Mouse (Mus musculus) cerebellum, postnatal 25 days (tissue): ENCODE results near the gene Pabpn1l.
"Not testable (repeated sequence)": the region's sequence is repeated elsewhere in the genome, so short reads cannot be mapped to it uniquely, and the experiment has no call there.

Experiments used
- DNase-seq, 2 experiments: peaks; one replicate each; pipeline ENCODE4 v3.0.0; 2021; ENCODE audit warnings: mixed read lengths in 2 of 2

Gene Pabpn1l

GRCm38 (mm10) chr8:122644175-122644954 lies 21.8 kb upstream of the Pabpn1l start:
- DNase-seq = no peak

GRCm38 (mm10) chr8:122642071-122642470 lies 19.5 kb upstream of the Pabpn1l start:
- peak; percentile 66 to 79 for DNase-seq

DNA sequence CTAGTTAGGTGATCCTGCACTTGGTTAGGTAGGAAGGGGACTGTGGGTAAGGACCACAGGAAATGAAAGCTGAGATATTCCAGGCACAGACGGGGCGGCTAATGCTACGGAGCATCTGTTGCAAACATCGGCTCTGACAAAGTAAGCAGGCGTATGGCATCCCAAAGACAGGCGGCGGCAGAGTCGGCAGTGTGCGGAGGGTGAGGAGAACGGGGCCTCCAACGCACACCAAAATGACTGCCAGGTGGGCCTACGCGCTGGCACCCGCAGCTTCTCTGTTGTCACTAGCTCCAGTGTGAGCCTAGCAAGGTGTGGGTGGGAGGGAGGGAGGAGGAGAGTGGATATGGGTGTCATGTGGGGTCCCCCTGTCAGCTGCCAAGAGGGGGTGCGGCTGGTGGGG lies 18.9 kb upstream of the Pabpn1l start:
- DNase-seq = peak in 1 of 2 experiments; percentile 36

DNA sequence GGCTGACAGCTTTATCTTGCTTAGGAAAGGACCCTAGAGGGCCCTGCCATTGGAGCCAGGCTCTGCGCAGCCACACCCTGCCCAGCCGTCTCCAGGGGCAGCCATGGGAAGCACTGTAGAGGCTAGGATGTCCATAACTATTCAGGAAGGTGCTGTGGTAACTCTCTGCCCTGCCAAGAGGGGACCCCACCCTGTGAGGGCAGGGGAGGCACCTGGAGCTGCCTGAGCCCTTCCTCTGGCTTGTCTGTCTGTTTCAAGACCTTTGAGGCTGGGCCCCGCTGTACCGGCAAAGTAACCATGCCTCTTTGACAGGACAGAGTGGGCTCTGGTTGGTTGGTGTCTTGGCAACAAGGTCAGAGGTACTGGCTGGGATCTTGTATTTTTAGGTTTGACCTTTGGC lies 18.3 kb upstream of the Pabpn1l start:
- DNase-seq = no peak

GRCm38 (mm10) chr8:122639521-122640248 lies 17.1 kb upstream of the Pabpn1l start:
- peak; percentile 74 to 79 for DNase-seq

- DNase-seq = peak; percentile 67 to 69
Observed at GRCm38 (mm10) chr8:122638601-122639000, 16.1 kb upstream of the Pabpn1l start.

DNA sequence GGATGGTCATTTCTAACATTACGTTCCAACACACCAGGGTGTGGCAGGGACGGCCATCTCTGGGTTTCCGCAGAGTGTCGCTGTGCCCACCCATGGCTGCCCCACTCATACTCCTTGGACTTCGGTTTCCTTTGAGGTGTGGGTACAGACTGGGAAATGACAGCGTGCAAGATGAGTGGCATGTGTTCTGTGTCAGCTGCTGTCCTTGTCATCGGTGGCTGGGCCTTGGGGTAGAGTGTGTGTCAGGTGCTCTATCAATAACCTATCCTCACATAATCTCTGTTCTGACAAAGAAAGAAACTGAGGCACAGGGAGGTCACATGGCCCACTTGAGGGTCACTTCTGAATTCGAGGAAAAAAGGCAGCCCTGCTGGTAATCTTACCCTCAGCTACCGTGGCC lies 14.7 kb upstream of the Pabpn1l start:
- DNase-seq = no peak

DNA sequence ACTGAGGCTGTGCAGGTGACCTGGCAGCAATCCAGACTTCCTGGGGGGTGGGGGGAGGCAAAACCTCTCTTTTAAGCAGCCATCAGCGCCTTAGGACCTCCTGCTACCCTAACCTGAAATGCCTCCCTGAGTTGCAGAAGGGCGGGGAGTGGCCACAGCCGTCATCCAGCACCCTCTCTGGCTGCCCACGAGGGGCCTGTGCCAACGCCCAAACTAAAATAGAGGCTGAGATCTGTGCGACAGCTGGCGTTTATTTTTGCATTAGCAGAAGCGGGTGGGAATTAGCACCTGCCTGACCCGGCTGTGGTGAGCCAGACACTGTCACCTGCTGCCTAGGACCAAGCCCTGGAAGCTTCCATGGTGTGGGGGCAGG lies 14.2 kb upstream of the Pabpn1l start:
- DNase-seq = peak in 1 of 2 experiments; percentile 54

DNA sequence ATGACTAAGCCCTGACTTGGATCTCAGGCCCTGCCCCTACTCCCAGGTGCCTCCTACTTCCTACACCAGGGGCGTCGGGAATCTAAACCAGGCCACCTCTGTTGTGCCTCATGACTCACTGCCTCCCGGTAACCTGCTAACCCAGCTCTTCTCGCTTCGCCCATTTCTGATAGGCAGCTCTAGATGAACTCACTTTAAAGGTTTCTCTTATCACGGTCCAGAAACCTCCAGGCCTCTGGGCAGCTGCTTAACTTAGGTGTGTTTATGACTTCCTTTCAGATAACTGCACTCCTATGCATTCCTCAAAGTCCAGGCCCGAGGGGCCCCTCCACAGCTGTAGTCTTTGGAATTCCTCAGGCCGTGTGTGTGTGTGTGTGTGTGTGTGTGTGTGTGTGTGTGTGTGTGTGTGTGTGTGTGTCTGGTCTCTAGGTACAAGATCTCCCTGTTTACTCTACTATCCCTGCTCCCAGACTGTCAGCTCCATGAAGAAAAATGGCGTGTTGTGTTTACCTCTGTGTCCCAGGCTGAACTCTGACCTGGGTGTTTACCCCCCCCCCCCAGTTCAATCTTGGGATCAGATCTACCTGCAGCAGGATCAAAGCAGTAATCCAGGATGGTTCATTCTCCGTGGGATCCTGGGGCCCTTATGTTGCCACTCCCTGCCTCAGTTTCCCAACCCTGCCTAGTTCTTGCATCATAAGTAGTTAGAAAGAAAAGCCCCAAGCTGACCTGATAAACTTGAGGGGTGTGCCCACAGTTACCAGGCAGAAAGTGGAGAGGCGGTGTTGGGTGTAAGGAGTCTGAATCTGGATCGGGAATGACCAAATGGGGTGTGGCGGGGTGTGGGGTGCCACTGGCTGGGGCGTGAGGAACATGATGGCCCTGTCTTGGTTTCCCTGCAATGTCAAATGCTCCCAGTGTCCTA lies 13.6 kb upstream of the Pabpn1l start:
- no peak for DNase-seq

GRCm38 (mm10) chr8:122633205-122633604 lies 10.7 kb upstream of the Pabpn1l start:
- DNase-seq = peak; percentile 71 to 77

- DNase-seq = not testable (repeated sequence)
Observed at GRCm38 (mm10) chr8:122632134-122632533, 9.6 kb upstream of the Pabpn1l start.

DNA sequence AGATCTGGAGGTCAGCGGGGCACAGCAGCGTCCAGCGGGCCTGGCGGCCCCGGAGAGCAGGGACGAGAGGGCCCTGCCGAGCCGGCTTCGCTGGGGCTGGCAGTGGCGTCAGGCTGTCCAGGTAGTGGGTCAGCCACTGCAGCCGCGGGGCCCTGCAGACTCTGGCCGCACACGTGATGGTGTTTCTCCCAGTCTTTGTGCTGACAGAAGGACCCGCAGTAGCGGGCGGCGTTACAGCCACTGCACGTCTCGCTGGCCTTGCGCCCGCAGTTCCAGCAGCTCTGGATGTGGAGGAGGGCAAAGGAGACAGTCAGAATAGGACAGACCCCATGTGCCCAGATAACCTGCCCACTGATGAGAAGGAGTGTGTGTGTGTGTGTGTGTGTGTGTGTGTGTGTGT lies 8.2 kb upstream of the Pabpn1l start:
- peak; percentile 46 to 50 for DNase-seq

DNA sequence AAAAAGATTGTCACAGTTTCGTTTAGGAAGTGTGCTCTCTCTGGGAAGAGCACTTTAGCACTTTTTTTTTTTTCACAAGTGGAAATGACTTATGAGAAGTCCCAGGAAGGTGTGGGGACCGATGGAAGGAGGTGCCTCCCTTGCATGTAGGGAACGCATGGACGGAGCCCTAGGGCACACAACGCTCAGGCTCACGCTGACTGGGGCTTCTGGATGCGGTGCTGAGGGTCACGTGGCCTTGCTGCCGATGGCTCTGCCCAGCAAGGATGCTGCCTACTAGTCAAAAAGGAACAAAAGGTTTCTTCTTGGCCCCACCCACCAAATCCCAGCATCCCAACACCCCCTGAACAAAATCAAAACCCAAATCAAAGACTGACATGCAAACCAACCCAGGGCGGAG lies 6.8 kb upstream of the Pabpn1l start:
- no peak for DNase-seq

GRCm38 (mm10) chr8:122626896-122627295 lies 4.4 kb upstream of the Pabpn1l start:
- DNase-seq = peak in 1 of 2 experiments; percentile 49

DNA sequence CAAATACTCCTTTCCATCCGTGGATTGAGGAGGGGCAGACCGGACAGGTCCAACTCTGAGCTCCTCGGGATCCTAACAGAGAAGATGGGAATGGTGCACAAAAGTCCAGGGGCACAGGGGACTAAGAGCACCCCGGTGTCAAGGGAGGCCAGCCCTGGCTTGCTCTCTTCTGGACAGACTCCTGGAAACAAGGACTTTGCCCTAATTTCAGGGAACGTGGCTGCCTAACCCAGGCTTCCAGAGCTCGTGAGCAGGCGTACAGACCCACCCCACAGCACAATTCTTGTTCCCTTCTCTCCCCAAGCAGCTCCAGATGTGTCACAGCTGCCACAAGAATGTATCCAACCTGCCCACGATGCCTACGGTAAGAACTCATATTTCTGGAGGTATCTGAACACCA lies 3.3 kb upstream of the Pabpn1l start:
- no peak for DNase-seq

DNA sequence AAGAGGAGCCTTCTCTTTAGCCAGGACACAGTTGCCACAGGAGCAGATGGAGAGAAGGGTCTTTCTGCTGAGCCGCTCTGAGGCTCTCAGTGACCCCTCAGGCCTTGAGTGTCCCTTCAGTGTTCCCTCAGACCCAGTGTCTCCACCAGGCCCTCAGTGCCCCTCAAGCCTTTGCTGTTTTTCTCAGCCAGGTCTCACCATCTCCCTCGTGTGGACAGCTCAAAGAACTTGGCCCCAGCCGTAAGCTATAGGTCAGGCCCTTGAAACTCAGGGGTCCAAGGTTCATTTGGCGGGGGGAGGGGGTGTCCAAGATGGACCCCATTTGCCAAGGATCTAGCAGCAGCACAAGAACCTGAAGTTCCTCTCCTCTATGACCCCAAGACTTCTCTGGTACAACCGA lies 2.1 kb upstream of the Pabpn1l start:
- DNase-seq = no peak

- no peak for DNase-seq
Observed at GRCm38 (mm10) chr8:122623844-122624642, 1.5 kb upstream of the Pabpn1l start.

DNA sequence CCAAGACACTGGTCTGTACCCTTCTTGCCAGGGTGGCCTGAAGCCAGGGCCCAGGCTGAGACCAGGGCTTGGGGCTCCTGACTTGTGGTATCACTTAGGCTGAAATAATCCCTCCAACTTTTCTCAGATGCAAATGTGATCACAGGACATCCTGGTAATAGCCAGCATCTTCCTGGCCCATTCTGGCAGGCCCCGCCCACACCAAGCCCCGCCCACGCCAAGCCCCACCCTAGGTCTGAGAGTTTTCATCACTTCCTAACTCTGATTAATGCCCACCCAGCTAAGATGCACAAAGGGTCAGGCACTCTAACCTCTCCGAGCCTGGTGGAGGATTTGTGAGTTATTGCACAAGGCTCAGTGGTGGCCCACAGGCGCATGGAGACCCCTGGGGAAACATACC lies 2.1 kb downstream of the Pabpn1l start:
- peak in 1 of 2 experiments; percentile 9 for DNase-seq

DNA sequence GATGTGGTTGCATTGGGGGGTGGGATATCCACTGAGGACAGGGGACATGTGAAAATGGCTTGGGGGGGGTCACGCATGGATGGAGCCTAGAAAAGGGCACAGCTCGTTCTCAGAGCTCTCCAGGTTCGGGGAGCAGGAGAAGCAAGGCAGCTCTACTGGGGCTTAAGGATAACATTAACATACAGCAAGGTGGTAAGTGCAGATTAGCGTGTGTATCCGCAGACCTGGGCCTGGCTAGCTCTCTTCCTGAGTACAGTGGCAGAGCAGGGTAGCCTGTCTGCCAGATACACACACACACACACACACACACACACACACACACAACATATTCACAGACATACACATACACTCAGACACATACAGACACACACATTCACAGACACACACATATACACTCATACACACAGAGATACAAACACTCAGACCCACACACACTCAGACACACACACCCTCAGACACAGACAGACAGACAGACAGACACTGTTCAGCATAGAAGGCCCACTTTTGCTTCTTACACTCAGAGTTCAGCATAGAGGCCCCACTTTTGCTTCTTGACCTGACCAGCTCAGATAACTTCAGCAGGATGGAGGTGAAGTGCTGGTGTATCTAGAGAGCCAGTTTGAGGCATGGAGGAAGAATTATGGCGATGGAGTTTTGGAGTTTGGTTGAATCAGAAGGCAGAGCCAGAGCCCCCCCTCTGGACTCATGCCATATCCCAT lies 3.7 kb downstream of the Pabpn1l start:
- no peak for DNase-seq

DNA sequence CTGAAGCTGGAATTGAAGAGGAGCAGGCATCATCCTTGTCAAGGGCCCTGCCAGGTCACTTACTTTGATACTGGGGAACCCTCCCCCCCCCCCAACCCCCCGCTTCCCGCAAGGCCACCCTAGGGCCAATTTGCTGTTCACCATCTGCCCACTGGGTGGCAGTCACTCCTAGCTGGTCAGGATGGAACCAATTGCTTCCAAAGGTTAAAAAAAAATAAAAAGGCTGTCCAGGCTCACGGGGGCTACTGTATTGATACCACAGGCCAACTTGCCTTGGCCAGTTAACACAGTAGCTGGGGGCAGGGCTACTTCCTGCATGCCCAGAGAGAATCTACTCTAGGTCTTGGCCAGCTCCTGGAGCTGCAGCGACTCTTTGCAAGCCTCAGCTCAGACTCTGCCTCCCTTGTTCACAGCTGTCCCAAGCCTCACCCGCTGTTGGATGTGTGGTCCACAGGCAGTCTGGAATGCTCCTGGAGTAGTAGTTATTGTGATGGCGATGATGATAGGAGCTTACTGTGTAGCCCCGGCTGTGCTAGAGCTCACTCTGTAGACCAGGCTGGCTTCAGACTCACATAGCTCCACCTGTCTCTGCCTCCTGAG lies 4.5 kb downstream of the Pabpn1l start:
- peak; percentile 90 to 94 for DNase-seq
